Mouse (Mus musculus) embryonic fibroblast, embryonic 13.5 days (primary cell): ENCODE measurements around the gene Churc1.

Experiments
- CTCF ChIP-seq: IDR thresholded peaks from 2 replicates; pipeline ENCODE4 v1.5.1; 2011; ENCODE audit warnings: mild to moderate bottlenecking, control low read depth, low read length, moderate library complexity, borderline replicate concordance; ENCODE audit not compliant: insufficient read depth
- POLR2A ChIP-seq: IDR thresholded peaks from 2 replicates; pipeline ENCODE4 v1.6.1; 2011; ENCODE audit warnings: low read depth, mild to moderate bottlenecking, control low read depth, low read length, moderate library complexity

- TF ChIP-seq CTCF (no peak), POLR2A (no peak)
Measured at GRCm38 (mm10) chr12:76779951-76780350, 14.6 kb downstream of the Churc1 start.
